Mouse (Mus musculus) cerebellum, postnatal 25 days (tissue): ENCODE measurements at regions not wholly inside any gene's neighbourhood (a gene's known extent, or its start where the extent isn't known, plus 50 kb on each side); places are given as distances from the start of the nearest gene placed in this dataset.

Experiments used
- DNase-seq, 2 experiments: peaks; one replicate each; pipeline ENCODE4 v3.0.0; 2021; ENCODE audit warnings: mixed read lengths in 2 of 2

DNA sequence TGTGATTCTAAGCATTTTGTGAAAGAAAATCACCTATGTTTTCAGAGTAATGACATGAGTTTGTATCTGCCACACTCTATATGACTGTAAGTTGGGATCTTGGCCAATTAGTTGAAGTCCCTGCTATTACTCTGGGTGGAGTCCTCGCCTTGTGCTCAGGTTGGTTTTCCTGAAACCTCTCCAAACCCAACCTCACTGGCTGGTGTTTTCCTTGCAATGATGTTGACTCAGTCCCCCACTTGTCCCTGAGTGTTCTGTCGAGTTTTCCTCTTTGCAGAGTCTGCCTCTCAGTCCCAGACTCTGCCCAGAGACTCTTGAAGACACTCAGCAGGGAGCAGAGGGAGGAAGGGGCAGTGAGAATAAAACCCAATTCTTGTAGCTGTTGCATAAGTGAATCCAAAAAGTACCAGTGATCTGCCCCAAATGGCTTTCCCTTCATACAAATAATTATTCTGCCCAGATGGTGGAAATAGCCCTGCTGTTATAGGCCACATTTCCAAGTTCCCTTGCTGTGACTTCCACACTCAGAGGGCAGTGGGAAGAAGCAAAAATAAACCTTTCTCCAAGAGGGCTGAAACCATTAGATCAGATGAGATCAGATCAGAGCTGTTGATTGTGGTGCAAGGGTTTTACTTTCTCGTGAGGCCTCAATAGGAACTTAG is 694.3 kb downstream of the Hs3st4 start:
- DNase-seq, result peak; percentile 22 to 34

- DNase-seq, result no peak
Observed at GRCm38 (mm10) chr7:124680561-124680960, 697.9 kb downstream of the Hs3st4 start.

GRCm38 (mm10) chr7:124681212-124681611 is 698.5 kb downstream of the Hs3st4 start:
- DNase-seq, result peak; percentile 51 to 65

GRCm38 (mm10) chr7:124681820-124682219 is 699.2 kb downstream of the Hs3st4 start:
- no peak for DNase-seq

DNA sequence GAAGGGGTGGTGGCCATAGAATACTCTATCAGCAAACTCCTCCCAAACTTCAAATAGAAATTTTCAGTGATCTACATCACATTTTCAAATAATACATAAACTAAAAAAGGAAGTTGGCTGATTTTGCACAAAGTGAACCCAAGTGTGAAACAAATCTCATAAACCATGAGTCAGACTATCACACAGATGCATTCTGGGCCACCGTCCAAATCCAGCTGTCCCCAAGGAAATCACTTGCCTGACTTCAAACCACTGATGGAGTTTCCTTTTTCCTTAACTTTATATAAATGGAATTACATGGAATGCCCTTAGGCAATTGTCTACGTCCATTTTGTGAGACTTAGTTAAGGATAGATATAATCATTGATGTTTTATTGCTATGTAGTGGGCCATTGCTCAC is 702.8 kb downstream of the Hs3st4 start:
- DNase-seq, result no peak

DNA sequence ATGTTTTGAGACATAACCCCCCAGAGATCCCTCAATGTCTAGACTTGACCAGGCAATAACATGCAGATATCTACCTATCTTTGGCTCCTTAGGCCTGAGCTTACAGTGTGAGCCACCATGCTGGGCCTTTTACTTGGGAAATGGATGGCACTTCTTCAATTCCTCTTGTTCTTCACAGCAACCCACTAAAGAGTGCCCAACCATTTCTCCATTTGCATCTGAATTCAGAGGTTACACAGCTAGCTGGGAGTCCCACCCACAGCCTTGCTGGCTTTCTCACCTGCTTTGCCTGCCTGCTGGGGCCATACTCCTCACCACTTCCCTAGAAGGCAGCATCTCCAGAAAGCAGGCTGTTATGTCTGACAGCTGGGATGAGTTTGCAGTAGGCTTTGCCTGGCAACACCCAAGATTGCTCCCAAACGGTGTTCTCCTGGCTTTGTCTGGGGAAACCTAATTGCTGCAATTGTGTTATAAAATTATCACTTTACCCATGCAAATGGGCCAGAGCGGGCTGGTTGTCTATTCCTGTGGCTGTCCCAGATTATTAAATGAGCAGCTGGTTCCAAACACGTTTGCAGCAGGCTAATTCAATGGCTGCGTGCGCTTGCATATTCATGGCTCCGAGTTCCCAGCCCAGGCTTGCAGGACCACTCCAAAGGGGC is 721.6 kb downstream of the Hs3st4 start:
- DNase-seq, result no peak

- DNase-seq, result no peak
Observed at GRCm38 (mm10) chr7:124707143-124707542, 724.5 kb downstream of the Hs3st4 start.

GRCm38 (mm10) chr7:124708771-124709485 is 726.3 kb downstream of the Hs3st4 start:
- peak; percentile 80 to 87 for DNase-seq

DNA sequence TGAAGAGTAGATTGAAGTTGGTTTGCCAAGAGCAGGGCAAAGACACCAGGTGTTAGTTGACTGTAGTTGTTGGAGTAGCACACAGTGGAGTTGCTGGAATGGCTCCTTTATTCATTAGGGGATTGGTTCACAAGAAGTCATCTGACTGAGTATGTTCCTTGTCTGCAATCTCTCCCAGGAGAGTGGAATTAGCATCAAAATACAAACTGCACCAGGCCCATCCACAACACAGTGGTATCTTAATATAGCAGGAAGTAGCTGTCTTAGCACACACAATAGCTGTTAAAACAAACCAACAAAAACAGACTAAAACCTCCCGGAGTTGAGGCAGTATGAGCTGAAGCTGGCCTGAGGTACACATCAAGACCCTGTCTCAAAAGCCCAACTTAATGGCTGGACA is 723.5 kb upstream of the Kdm8 start:
- no peak for DNase-seq

- DNase-seq, result no peak
Observed at GRCm38 (mm10) chr7:124742086-124742485, 702.4 kb upstream of the Kdm8 start.

GRCm38 (mm10) chr7:124746321-124746720 is 698.2 kb upstream of the Kdm8 start:
- no peak for DNase-seq

DNA sequence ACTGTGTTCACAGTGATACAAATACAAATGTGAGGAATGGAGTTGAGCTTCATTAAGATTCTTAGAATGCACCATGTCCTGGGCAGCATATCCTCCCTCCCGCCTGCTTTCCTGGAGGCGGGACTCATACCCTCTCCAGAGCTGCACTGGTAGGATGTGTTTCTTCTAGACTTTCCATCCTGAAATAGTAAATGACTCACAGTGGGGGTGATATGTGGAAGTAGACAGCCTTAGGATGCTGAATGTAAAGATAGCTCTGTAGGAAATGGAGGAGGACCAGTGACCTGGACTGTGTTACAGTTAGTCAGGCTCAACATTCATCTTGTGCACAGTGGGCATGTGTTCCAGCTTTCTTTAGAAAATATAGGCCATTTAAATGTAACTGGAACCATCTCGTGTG is 696.1 kb upstream of the Kdm8 start:
- DNase-seq, result no peak

DNA sequence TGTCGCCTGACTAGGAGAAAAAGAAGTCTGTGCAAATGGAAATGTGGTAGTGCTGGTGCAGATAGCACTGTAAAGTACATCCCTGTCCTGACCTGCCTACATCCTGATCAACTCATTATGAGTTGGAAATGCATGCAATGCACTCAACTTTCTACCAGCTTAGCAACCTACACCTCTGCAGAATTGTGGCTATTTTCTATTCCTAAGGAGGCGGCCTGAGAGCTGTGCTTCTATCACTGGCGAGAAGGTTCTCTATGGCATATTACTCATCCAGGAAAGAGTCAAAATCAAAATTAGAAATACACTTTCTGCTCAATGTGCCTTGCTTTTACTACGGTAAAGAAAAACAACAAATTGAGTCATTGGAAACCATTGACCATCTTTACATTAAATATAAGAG is 685.4 kb upstream of the Kdm8 start:
- no peak for DNase-seq

GRCm38 (mm10) chr7:124777822-124778221 is 666.7 kb upstream of the Kdm8 start:
- no peak for DNase-seq

- peak in 1 of 2 experiments; percentile 69 for DNase-seq
Observed at GRCm38 (mm10) chr7:124782816-124783215, 661.7 kb upstream of the Kdm8 start.

DNA sequence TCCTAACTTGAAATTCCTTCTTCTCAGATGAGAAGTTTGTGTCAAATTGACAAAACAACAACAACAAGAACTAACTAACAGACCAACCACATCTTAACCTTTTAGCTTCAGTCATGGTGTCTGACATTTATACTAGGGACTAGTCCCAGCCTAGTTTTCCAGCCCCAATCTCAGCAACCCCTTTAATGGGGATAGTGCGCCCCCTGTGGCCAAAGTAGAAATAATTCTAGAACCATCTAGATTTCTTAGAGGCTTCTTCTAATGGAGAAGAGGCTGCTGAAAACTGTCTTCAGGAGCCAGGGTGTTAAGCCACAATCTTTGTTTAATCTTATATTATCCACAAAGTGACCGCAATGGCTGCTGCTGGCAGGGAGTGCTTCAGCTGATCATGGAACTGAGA is 659.5 kb upstream of the Kdm8 start:
- peak in 1 of 2 experiments; percentile 25 for DNase-seq

GRCm38 (mm10) chr7:124785896-124786295 is 658.6 kb upstream of the Kdm8 start:
- no peak for DNase-seq

DNA sequence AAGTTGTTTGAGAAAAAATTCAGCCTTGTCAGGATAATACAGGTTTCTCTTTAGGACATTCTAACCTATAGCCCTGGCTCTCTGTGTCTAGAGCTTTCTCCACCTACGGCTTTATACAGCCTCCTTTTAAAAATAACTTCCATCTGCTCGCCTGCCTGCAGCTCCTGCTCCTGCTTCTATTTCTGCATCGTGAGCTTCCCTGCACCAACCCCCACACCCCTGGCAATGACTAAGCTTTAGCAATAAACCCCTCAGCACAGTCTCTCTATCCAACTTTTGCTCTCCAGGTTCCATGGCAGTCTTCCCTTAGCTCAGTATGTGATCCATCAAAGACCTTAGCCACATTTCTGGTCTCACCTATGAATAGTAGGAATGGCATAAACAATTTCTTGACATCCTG is 655.7 kb upstream of the Kdm8 start:
- DNase-seq, result peak; percentile 75 to 85

- DNase-seq, result peak in 1 of 2 experiments; percentile 44
Observed at GRCm38 (mm10) chr7:124803101-124803500, 641.4 kb upstream of the Kdm8 start.

GRCm38 (mm10) chr7:124834692-124835091 is 609.8 kb upstream of the Kdm8 start:
- DNase-seq, result no peak

- DNase-seq, result no peak
Observed at GRCm38 (mm10) chr7:124836531-124836930, 607.9 kb upstream of the Kdm8 start.

GRCm38 (mm10) chr7:124855056-124855455 is 589.4 kb upstream of the Kdm8 start:
- DNase-seq, result peak; percentile 68 to 79

DNA sequence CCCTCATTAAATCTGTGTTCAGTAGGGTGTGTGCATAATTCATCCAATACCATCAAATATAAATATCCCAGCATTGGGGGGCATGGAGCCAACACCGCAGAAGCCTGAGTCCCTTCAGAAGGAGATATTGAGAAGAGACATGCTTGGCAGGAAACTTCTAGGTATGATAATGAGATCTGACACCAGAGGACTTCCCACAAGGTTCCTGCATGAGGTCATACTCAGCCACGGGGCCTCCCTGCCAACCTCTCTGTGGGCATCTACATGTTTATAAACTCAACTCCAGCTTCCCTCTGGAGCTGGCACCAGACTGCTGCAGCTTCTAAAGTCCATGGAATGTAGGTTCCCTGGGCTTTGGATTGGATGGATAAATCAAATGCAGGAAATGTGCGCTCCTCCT is 587.4 kb upstream of the Kdm8 start:
- DNase-seq, result peak; percentile 30 to 45

GRCm38 (mm10) chr7:124861397-124861796 is 583.1 kb upstream of the Kdm8 start:
- DNase-seq, result no peak
